Mouse (Mus musculus) yolk sac, embryonic 10.5 days (tissue): Measurements from ENCODE around the gene Pole2.

Experiments used
- DNase-seq: peaks from one replicate; pipeline ENCODE4 v3.0.0-alpha.2; 2017; ENCODE audit warnings: low spot score

Pole2 gene

GRCm38 (mm10) chr12:69210056-69210979 lies 17.7 kb downstream of the Pole2 start:
- DNase-seq = no peak

DNA sequence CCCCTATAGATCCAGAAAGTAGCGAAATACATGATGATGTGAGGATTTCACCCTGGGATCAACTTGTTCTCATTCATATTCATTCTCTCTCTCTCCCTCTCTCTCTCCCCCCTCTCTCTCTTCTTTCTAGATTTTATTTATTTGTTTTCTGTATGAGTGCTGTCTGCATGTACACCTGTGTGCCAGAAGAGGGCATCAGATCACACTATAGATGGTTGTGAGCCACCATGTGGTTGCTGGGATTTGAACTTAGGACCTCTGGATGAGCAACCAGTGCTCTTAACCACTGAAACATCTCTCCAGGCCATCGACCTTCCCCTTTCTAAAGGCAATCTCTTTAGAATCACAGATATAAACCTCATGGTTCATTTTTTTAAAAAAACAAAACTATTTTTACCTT lies 19.5 kb downstream of the Pole2 start:
- DNase-seq = no peak

- no peak for DNase-seq
Observed at GRCm38 (mm10) chr12:69207926-69208325, 20.1 kb downstream of the Pole2 start.

GRCm38 (mm10) chr12:69207396-69207795 lies 20.6 kb downstream of the Pole2 start:
- DNase-seq = no peak

GRCm38 (mm10) chr12:69204052-69204833 lies 23.8 kb downstream of the Pole2 start, which contains the start of gene Gm49384:
Gene Gm49384, minus strand, starts transcription at chr12:69204267.
- DNase-seq = no peak

GRCm38 (mm10) chr12:69198985-69199384 lies 29.0 kb downstream of the Pole2 start:
- no peak for DNase-seq

- DNase-seq = peak; percentile 85
Observed at GRCm38 (mm10) chr12:69198164-69198535, 29.8 kb downstream of the Pole2 start, which contains the start of gene Dnaaf2. Gene Dnaaf2, minus strand, starts transcription at chr12:69198429.

DNA sequence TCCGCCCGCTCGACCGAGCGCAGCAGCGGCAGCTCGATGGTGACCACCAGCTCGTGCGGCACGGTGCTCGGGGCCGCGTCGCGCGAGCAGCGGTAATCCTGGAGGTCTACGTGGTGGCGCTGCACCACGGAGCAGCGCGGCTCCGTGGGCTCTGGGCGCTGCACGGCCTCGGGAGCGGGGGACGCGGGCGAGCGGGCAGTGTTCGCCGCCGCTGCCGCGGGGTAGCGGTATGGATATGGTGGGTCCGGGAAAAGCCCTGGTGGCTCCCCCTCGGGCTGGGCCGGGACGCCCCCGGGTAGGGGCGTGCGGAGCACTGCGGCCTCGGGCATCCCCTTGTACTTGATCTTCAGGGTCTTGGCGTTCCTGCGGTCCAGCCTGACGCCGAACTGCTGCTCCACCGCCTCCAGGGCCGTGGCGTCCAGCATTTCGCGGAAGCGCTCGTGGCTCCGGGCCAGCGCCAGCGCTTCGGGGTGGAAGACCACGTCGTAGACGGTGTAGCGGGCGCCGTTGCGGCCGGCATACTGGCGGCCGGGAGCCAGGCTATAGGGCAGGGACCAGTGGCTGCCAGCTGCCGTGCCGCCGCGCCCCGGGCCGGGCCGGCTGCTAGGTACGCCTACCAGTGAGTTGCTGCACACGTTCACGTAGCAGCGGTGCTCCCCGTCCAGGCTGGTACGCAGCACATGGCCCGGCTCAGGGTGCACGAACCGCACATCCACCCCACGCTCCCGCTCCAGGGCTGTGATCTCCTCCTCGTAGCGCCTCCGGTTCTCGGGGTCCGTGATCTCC lies 30.4 kb downstream of the Pole2 start:
- peak; percentile 53 for DNase-seq

DNA sequence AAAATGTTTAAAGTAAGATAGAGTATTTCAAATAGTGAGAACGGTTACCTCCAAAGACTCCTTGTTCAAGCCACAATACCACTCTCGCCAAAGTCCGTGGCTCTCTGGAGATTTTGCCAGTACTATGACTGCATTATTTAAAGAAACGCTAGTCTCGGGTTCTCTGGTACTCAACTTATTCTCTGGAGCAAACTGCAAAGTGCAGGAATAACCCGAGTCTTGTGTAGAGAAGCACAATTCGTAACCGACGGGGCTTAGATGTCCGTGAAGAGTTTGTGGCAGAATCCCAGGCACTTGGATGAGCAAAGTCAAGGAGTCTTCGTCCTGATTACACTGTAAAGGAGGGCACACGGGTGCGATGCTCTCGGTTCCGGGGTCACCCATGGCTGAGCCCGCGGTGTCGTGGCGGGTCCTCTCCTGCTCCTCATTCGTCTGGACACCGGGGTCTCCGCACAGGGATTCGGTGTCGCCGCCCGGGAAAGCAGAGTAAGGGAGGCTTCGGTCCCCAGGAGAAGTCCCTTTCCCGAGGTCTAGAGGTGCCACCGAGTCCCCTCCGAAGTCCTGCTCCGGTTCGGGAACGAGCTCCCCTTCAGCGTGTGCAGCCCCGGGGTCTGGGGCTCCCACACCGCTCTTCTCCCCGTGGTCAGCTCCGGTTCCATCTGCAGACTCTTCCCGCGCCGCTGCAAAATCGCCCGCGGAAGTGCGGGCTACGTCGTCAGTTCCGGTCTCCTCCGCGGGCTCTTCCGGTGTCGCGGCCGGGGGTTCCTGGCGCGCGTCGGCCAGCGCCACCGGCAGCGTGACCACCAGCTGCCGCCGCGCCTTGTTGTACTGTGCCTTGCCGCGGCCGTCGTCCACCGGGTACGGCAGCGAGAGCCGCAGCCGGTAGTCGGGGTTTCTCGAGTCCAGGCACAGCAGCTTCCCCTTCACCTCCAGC lies 31.3 kb downstream of the Pole2 start, which contains the start of gene Gm49383:
Gene Gm49383 (minus strand): TSS at position 661 of the 934 bp plus-strand sequence.
- DNase-seq = peak; percentile 75

DNA sequence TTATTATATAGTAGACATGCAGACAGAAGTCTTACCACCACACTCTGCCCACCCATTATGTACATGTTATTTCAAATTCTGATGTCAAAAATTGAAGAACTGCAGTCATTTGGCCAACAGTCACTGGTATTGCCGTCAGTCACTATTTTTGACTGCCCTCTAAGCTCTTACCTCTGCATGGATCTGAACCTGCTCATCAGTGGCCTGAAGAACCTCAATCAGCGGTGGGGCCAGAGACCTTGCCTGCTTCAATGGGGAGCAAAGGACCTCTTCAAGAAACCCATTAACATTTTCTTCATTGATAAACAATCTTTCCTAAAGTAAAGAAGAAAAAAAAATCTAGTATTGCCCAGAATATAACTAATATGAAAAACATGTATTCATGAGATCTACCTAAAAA lies 35.4 kb downstream of the Pole2 start:
- no peak for DNase-seq

DNA sequence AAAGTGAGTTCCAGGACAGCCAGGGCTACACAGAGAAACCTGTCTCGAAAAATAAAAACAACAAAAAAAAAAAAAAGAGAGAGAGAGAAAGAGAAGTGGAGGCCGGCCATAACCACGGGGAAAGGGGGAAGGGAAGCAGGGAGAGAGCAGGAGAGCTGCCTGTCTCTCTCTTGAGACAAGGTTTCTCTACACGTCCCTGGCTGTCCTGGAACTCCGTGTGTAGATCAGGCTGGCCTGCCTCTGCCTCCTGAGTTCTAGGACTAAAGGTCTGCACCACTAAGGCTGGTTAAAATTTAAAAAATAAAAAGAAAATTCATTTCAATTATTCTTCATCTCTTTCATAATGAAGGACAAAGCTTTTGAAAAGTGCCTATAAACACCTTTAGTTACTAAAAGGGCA lies 36.6 kb downstream of the Pole2 start:
- no peak for DNase-seq

DNA sequence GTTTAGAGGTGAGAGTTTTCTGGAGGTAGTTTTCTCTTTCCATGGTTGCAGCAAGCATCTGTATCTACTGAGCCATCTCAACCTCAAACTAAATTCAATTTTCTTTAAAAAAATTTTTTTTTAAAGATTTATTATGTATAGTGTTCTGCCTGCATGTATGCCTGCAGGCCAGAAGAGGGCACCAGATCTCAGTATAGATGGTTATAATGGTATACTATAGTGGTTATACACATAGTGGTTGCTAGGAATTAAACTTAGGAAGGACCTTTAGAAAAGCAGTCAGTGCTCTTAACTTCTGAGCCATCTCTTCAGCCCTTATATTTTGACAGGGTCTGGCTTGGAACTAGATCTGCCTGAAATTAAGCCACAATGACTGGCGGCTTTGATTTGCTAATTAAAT lies 37.5 kb downstream of the Pole2 start:
- no peak for DNase-seq

DNA sequence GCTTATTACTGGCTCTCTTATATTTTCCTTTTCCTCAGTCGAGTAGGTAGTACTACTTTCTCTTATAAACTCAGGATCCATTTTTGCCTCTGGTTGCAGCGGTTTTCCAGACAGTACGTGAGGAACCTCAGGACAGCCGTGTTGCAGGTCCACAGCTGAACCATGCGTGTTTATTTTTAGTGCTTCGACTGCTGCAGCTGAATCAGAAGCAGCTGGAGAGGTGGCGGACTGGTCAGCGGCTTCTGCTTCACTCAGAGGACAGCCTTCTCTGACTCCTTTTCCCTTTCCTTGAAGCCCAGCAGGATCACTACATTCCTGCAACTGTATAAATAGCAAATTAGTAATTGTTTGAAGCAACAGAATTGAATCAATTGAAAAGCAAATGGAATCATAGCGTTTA lies 37.9 kb downstream of the Pole2 start:
- DNase-seq = no peak

DNA sequence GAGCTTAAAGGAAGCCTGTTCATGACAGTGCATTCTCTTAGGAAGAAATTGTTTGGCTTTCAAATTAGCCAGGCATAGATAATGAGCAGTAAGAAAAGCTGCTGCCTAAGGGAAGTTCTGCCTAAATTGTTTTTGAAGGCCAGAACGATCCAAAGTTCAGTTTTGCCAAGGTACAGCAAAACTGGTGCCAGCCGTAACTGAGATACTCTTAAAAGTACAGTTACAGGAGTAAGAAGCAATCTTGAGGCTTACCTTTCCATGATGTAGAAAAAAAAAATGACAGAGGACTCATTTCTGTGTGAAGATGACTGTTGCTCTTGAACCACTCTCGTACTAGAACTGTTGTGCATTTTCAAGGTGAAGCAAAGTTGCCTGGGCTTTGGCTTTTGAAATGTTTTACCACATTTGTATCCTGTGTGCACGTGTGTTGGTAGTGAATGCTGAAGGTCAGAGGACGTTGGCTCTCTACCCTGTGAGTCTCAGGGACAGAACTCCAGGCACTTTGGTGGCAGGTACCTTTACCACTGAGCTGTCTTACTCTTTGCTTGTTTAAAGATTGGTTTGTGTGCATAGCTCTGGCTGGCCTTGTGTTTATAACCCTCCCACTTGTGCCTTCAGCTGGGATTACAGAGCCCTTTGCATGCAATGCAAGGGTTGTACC lies 41.1 kb downstream of the Pole2 start:
- DNase-seq = no peak

DNA sequence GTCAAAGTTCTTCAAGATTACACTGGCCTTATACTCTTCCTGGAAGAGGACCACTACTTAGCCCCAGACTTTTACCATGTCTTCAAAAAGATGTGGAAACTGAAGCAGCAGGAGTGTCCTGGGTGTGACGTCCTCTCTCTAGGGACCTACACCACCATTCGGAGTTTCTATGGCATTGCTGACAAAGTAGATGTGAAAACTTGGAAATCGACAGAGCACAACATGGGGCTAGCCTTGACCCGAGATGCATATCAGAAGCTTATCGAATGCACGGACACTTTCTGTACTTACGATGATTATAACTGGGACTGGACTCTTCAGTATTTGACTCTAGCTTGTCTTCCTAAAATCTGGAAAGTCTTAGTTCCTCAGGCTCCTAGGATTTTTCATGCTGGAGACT lies 42.6 kb downstream of the Pole2 start:
- DNase-seq = no peak

DNA sequence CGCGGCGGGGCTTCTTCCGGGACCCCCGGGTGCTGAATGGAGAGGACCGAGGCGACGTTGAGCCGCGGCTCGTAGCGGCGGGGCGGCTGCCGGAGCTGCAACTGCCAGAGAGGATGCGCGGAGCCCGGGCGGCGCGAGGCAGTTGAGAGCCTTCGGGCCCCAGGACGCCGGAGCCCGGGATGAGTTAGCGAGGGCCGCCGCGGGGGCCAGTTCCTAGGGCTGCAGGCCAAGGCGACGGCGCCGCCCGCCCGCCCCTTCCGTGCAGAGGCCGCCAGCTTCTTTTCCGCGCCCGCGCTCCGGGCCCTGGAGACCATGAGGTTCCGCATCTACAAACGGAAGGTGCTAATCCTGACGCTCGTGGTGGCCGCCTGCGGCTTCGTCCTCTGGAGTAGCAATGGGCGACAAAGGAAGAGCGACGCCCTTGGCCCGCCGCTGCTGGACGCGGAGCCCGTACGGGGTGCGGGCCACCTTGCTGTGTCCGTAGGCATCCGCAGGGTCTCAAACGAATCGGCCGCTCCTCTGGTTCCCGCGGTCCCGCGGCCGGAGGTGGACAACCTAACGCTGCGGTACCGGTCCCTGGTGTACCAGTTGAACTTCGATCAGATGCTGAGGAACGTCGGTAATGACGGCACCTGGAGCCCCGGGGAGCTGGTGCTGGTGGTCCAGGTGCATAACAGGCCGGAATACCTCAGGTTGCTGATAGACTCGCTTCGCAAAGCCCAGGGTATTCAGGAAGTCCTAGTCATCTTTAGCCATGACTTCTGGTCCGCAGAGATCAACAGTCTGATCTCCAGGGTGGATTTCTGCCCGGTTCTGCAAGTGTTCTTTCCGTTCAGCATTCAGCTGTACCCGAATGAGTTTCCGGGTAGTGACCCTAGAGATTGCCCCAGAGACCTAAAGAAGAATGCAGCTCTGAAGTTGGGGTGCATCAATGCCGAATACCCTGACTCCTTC lies 43.4 kb downstream of the Pole2 start:
- DNase-seq = peak; percentile 54

DNA sequence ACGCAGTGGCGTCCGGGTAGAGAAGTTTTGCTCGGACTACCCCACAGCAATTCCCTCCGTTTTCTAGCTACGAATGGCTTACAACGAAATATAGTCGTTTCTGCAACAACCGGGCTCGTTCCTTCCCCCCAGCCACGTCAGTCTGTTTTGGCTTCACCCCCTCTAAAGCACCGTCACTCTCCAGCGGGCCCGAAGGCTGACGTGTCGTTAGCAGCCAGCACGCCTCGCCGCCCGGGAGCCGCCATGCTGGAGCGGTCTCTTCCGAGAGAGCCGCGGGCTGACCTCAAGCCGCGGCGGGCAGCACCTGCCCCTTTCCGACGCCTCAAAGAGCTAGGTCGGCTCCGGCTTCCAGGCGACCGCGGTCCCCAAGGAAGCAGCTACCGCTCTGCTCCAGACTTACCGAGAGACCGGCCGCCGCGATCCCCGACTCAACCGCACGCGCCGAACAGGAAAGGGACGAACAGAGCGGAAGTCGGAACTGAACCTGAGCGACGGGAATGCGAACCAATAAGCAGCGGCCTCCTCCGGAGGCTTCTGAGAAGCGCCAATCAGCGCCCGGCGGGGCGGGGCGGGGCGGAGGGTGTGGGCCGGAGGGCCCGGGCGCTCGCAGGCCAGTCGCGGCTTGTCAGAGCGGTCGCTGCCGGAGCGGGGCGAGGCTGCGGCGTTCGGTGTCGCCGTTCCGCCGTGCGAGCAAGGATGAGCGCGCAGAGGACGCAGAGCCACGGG lies 44.2 kb downstream of the Pole2 start, which contains the start of the genes Rpl36al and Mgat2:
Gene Rpl36al (minus strand): TSS at position 501 of the 726 bp plus-strand sequence.
Gene Mgat2 (plus strand): TSS at position 575 of the 726 bp plus-strand sequence.
- DNase-seq = peak; percentile 97

DNA sequence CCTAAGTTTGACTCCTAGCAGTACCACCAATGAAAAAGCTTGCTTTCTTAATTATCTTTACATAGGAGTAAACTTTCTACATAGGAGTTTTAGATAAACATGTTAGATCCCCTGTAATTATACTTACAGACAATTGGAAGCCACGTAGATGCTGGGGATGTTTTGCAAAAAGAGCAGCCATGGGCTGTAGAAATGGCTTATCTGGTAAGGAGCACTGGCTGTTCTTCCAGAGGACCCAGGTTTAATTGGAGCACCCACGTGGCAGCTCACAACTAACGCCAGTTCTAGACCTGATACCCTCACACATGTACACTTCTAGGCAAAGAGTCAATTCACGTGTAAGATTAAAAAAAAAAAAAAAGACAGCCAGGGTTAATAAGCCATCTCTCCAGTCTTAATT lies 46.2 kb downstream of the Pole2 start:
- DNase-seq = no peak
